ENCODE assay signal across 8 mouse cellular contexts in the genomic region with DNA sequence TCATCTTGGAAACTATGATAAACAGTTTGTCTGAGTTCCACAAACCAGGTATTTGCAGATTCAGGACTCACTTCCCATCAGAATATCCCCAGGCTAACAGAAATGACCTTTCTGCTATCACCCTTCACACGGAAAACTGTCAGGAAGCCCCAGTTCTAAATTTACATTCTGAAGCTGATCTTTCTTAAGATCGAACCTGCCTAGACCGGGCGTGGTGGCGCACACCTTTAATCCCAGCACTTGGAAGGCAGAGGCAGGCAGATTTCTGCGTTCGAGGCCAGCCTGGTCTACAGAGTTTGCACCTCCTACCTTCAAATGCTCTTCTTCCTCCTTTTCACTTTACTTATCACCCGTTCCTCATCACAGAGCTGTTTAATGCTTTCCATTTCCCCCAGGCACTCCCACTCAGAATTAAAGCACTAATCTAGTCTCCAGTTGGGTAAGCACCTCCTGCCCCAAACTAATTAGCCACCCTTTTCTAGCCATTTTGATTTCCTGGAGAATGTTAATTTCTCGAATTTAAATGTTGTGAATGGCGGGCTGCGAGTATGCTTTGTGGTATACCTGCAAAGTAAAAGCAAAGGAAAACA. TPM values are rescaled to one million over a fixed set of nuclear protein-coding genes. Genes with fewer than 3 reads are reported as not detected.
DNase-seq lines count a peak whose midpoint lies in the region; ATAC-seq and TF ChIP-seq lines count a peak whose summit lies in the region.

No protein-coding gene starts in this region.

- no peak for TF ChIP-seq EP300 in stomach, postnatal 0 days (optimal IDR thresholded peaks at IDR 0.05)

- H3K4me3 ChIP-seq in forebrain, embryonic 12.5 days (replicated peaks): peak overlapping the region; percentile 84
- H3K4me3 ChIP-seq in liver, embryonic 12.5 days: peak overlapping the region; percentile 78
- H3K4me3 ChIP-seq in stomach, postnatal 0 days (ENCODE audit: low read depth, low read length): peak overlapping the region; percentile 82

- peaks cover 8% of the 10 kb centered on the region for H3K4me1 ChIP-seq in forebrain, embryonic 12.5 days
- H3K4me1 ChIP-seq in liver, embryonic 12.5 days: peaks cover 51% of the 10 kb centered on the region
- no peaks in the 10 kb centered on the region for H3K4me1 ChIP-seq in stomach, postnatal 0 days (replicated peaks; ENCODE audit: control insufficient read depth, insufficient read depth)

- 75% methylated on average over 11 of the region's 11 CpGs for WGBS in forebrain, embryonic 12.5 days
- WGBS in liver, embryonic 12.5 days (ENCODE audit: insufficient replicate concordance): 34% methylated on average over 11 of the region's 11 CpGs
- 66% methylated on average over 11 of the region's 11 CpGs for WGBS in stomach, postnatal 0 days

- peak; percentile 13 for ATAC-seq in CD4-positive, CD25-positive, alpha-beta regulatory T cell, adult 4 months
- ATAC-seq in forebrain, embryonic 12.5 days (ENCODE audit: low FRiP score): 0 out of 2 replicates have a peak, but pooled peaks have one; percentile 1
- ATAC-seq in liver, embryonic 12.5 days: peak; percentile 1
- no peak for ATAC-seq in stomach, postnatal 0 days (ENCODE audit: low FRiP score, low TSS enrichment)

- no peaks in the 10 kb centered on the region for H3K9me3 ChIP-seq in forebrain, embryonic 12.5 days
- H3K9me3 ChIP-seq in liver, embryonic 12.5 days (replicated peaks): no peaks in the 10 kb centered on the region
- H3K9me3 ChIP-seq in stomach, postnatal 0 days (ENCODE audit: control insufficient read depth, low read length): no peaks in the 10 kb centered on the region

- no peaks in the 10 kb centered on the region for H3K27me3 ChIP-seq in forebrain, embryonic 12.5 days
- no peaks in the 10 kb centered on the region for H3K27me3 ChIP-seq in liver, embryonic 12.5 days (replicated peaks)
- H3K27me3 ChIP-seq in stomach, postnatal 0 days (ENCODE audit: control insufficient read depth, insufficient read depth, low read length): no peaks in the 10 kb centered on the region

- H3K9ac ChIP-seq in forebrain, embryonic 12.5 days: peak overlapping the region; percentile 45; the same call in 1 of the 2 replicates
- H3K9ac ChIP-seq in liver, embryonic 12.5 days: peak overlapping the region; percentile 77
- peak overlapping the region; percentile 59; the same call in 1 of the 2 replicates for H3K9ac ChIP-seq in stomach, postnatal 0 days (ENCODE audit: low read length)

- no peak overlapping the region for H3K27ac ChIP-seq in forebrain, embryonic 12.5 days
- peak overlapping the region; percentile 90 for H3K27ac ChIP-seq in liver, embryonic 12.5 days
- no peak overlapping the region for H3K27ac ChIP-seq in stomach, postnatal 0 days (replicated peaks)

- H3K36me3 ChIP-seq in forebrain, embryonic 12.5 days (replicated peaks): no peaks in the 10 kb centered on the region
- 0 out of 2 replicates have a peak, but pooled peaks cover 2% of the 10 kb centered on the region for H3K36me3 ChIP-seq in liver, embryonic 12.5 days
- H3K36me3 ChIP-seq in stomach, postnatal 0 days (ENCODE audit: control insufficient read depth, insufficient read depth, low read length): no peaks in the 10 kb centered on the region

- no peak for TF ChIP-seq CTCF in stomach, postnatal 0 days (IDR thresholded peaks at IDR 0.05; ENCODE audit: low read depth)

- DNase-seq in cerebellum, adult 9-11 months: peak; percentile 28
- DNase-seq in cerebellum, postnatal 36 days: no peak
- no peak for DNase-seq in stomach, postnatal 0 days (ENCODE audit: low spot score)
- DNase-seq in c-Kit-positive CD71-positive TER-119-positive erythroid progenitor cells, embryonic 14.5 days (ENCODE audit: low spot score): no peak
- no peak for DNase-seq in ovary, postnatal 14 days (ENCODE audit: low spot score)

- H3K4me2 ChIP-seq in forebrain, embryonic 12.5 days: peak overlapping the region; percentile 81
- peak overlapping the region; percentile 91 for H3K4me2 ChIP-seq in liver, embryonic 12.5 days
- H3K4me2 ChIP-seq in stomach, postnatal 0 days (replicated peaks; ENCODE audit: low read depth): peak overlapping the region; percentile 89

RNA-seq across cellular contexts. Expression of gene Med21, which starts 0.6 kb away (rescaled TPM):
- 10 to 100 TPM; 54.1 to 67.2 TPM for polyA plus RNA-seq in CD4-positive, CD25-positive, alpha-beta regulatory T cell, adult 4 months (2017; shearing (Covaris generic))
- polyA plus RNA-seq in forebrain, embryonic 12.5 days (2016; fragmentation: Nextera tagmentation; extraction: Ambion mirVana): 117 and 125 TPM in 2 replicates
- 72.8 and 77.8 TPM in 2 replicates for polyA plus RNA-seq in liver, embryonic 12.5 days (2016; fragmentation: Nextera tagmentation; extraction: Ambion mirVana)
- 106 and 107 TPM in 2 replicates for polyA plus RNA-seq in stomach, postnatal 0 days (2015; fragmentation: Nextera tagmentation; extraction: Ambion mirVana)

RNA-seq across cellular contexts. Expression of gene Tm7sf3, which starts 0.9 kb away (rescaled TPM):
- polyA plus RNA-seq in CD4-positive, CD25-positive, alpha-beta regulatory T cell, adult 4 months (2017; shearing (Covaris generic)): 1 to 10 TPM; 3.8 to 4.2 TPM
- 26.0 and 29.6 TPM in 2 replicates for polyA plus RNA-seq in forebrain, embryonic 12.5 days (2016; fragmentation: Nextera tagmentation; extraction: Ambion mirVana)
- polyA plus RNA-seq in liver, embryonic 12.5 days (2016; fragmentation: Nextera tagmentation; extraction: Ambion mirVana): 40.5 TPM in 2 replicates
- polyA plus RNA-seq in stomach, postnatal 0 days (2015; fragmentation: Nextera tagmentation; extraction: Ambion mirVana): 21.9 and 24.5 TPM in 2 replicates
